ENCODE assay signal across 8 mouse cellular contexts in genomic region chr11:71004316-71004773, GRCm38 (mm10). TPM values are rescaled to one million over a fixed set of nuclear protein-coding genes. Genes with fewer than 3 reads are reported as not detected.
DNase-seq lines count a peak whose midpoint lies in the region; ATAC-seq and TF ChIP-seq lines count a peak whose summit lies in the region.

Gene Dhx33 (minus strand): TSS chr11:71004437.

- DNase-seq in CD4-positive helper T cell, adult 2 months (ENCODE audit: low read depth, low spot score), result peak; percentile 97
- peak; percentile 97 for DNase-seq in brain, embryonic 18.5 days (ENCODE audit: low read depth, low spot score)
- peak; percentile 99 for DNase-seq in kidney, postnatal 0 days (ENCODE audit: low spot score)
- DNase-seq in liver, embryonic 11.5 days (ENCODE audit: low spot score), result peak; percentile 97
- peak; percentile 99 for DNase-seq in naive thymus-derived CD4-positive, alpha-beta T cell, adult 2 months (ENCODE audit: low read depth)

- H3K4me2 ChIP-seq in heart, embryonic 12.5 days, result peak within 1 kb of the TSS; percentile 94
- H3K4me2 ChIP-seq in kidney, postnatal 0 days (ENCODE audit: low read length), result peak within 1 kb of the TSS; percentile 75
- peak within 1 kb of the TSS; percentile 94 for H3K4me2 ChIP-seq in liver, embryonic 11.5 days
- peak within 1 kb of the TSS; percentile 72 for H3K4me2 ChIP-seq in stomach, embryonic 14.5 days (replicated peaks; ENCODE audit: low read depth, low read length)

- H3K4me3 ChIP-seq in heart, embryonic 12.5 days, result peak within 1 kb of the TSS; percentile 94
- peak within 1 kb of the TSS; percentile 93 for H3K4me3 ChIP-seq in kidney, postnatal 0 days (replicated peaks; ENCODE audit: low read depth, low read length)
- H3K4me3 ChIP-seq in liver, embryonic 11.5 days (ENCODE audit: low read depth, low read length), result peak within 1 kb of the TSS; percentile 91
- H3K4me3 ChIP-seq in stomach, embryonic 14.5 days (ENCODE audit: low read depth, low read length), result peak within 1 kb of the TSS; percentile 84

- H3K9ac ChIP-seq in heart, embryonic 12.5 days, result peak within 1 kb of the TSS; percentile 83
- H3K9ac ChIP-seq in kidney, postnatal 0 days (ENCODE audit: low read depth, low read length), result peak within 1 kb of the TSS; percentile 71
- peak within 1 kb of the TSS; percentile 78 for H3K9ac ChIP-seq in liver, embryonic 11.5 days (ENCODE audit: low read depth, low read length)
- peak within 1 kb of the TSS; percentile 52 for H3K9ac ChIP-seq in stomach, embryonic 14.5 days (replicated peaks; ENCODE audit: low read depth, low read length)

- WGBS in heart, embryonic 12.5 days, result under 1% methylated on average over 34 of the region's 35 CpGs
- 0% methylated on average over 34 of the region's 35 CpGs for WGBS in kidney, postnatal 0 days
- under 1% methylated on average over 35 of the region's 35 CpGs for WGBS in liver, embryonic 11.5 days
- under 1% methylated on average over 35 of the region's 35 CpGs for WGBS in stomach, embryonic 14.5 days

- peaks cover 22% of the 10 kb centered on the region for H3K36me3 ChIP-seq in heart, embryonic 12.5 days
- H3K36me3 ChIP-seq in kidney, postnatal 0 days (ENCODE audit: insufficient read depth, low read length), result peaks cover 20% of the 10 kb centered on the region
- H3K36me3 ChIP-seq in liver, embryonic 11.5 days (ENCODE audit: control insufficient read depth, insufficient read depth, low read length), result peaks cover 7% of the 10 kb centered on the region
- peaks cover 6% of the 10 kb centered on the region; the same call in 1 of the 2 replicates for H3K36me3 ChIP-seq in stomach, embryonic 14.5 days (ENCODE audit: control insufficient read depth, insufficient read depth, low read length)

- TF ChIP-seq CTCF in kidney, postnatal 0 days (IDR thresholded peaks at IDR 0.05; ENCODE audit: low read depth), result peak; percentile 37; the same call in 1 of the 2 replicates

- no peaks in the 10 kb centered on the region for H3K27me3 ChIP-seq in heart, embryonic 12.5 days (replicated peaks)
- no peaks in the 10 kb centered on the region for H3K27me3 ChIP-seq in kidney, postnatal 0 days (ENCODE audit: insufficient read depth, low read length)
- no peaks in the 10 kb centered on the region for H3K27me3 ChIP-seq in liver, embryonic 11.5 days (replicated peaks; ENCODE audit: control insufficient read depth, insufficient read depth, low read length)
- no peaks in the 10 kb centered on the region for H3K27me3 ChIP-seq in stomach, embryonic 14.5 days (ENCODE audit: control insufficient read depth, insufficient read depth, low read length)

- ATAC-seq in erythroid progenitor cell, adult 5-6 weeks (replicated peaks; ENCODE audit: low FRiP score, poor library complexity, severe bottlenecking), result peak; percentile 96
- ATAC-seq in heart, embryonic 12.5 days (ENCODE audit: insufficient number of reproducible peaks, low FRiP score), result peak; percentile 97
- ATAC-seq in kidney, postnatal 0 days (replicated peaks; ENCODE audit: low FRiP score, low read depth), result peak; percentile 97
- ATAC-seq in liver, embryonic 11.5 days (replicated peaks; ENCODE audit: low FRiP score), result peak; percentile 96
- peak; percentile 96 for ATAC-seq in stomach, embryonic 14.5 days (ENCODE audit: insufficient number of reproducible peaks, insufficient read depth, low FRiP score, low read depth)

- H3K9me3 ChIP-seq in heart, embryonic 12.5 days (replicated peaks), result no peaks in the 10 kb centered on the region
- H3K9me3 ChIP-seq in kidney, postnatal 0 days (replicated peaks; ENCODE audit: low read length), result no peaks in the 10 kb centered on the region
- H3K9me3 ChIP-seq in liver, embryonic 11.5 days (ENCODE audit: control insufficient read depth, low read length), result no peaks in the 10 kb centered on the region
- no peaks in the 10 kb centered on the region for H3K9me3 ChIP-seq in stomach, embryonic 14.5 days (ENCODE audit: control insufficient read depth, low read depth, low read length)

- peaks cover 17% of the 10 kb centered on the region for H3K4me1 ChIP-seq in heart, embryonic 12.5 days (replicated peaks)
- 0 out of 2 replicates have a peak, but pooled peaks cover 5% of the 10 kb centered on the region for H3K4me1 ChIP-seq in kidney, postnatal 0 days (replicated peaks; ENCODE audit: insufficient read depth, low read length)
- peaks cover 11% of the 10 kb centered on the region for H3K4me1 ChIP-seq in liver, embryonic 11.5 days (replicated peaks; ENCODE audit: control insufficient read depth, insufficient read depth, low read length)
- peaks cover 14% of the 10 kb centered on the region for H3K4me1 ChIP-seq in stomach, embryonic 14.5 days (ENCODE audit: control insufficient read depth, insufficient read depth, low read length)

- peak within 1 kb of the TSS; percentile 84 for H3K27ac ChIP-seq in heart, embryonic 12.5 days (ENCODE audit: poor library complexity, severe bottlenecking)
- peak within 1 kb of the TSS; percentile 76 for H3K27ac ChIP-seq in kidney, postnatal 0 days
- peak within 1 kb of the TSS; percentile 74 for H3K27ac ChIP-seq in liver, embryonic 11.5 days (ENCODE audit: low read depth, low read length)
- H3K27ac ChIP-seq in stomach, embryonic 14.5 days (ENCODE audit: low read length), result peak within 1 kb of the TSS; percentile 48; the same call in 1 of the 2 replicates

RNA-seq across cellular contexts. Expression of gene Dhx33, which starts in this region (rescaled TPM):
- total RNA-seq in erythroid progenitor cell, adult 5-6 weeks (2015; ENCODE audit: low replicate concordance), result 1.1 and 3.8 TPM in 2 replicates
- total RNA-seq in erythroid progenitor cell, adult 5-6 weeks (2017; ENCODE audit: low replicate concordance), result 7.4 and 7.8 TPM in 2 replicates
- polyA plus RNA-seq in heart, embryonic 12.5 days (2016; fragmentation: Nextera tagmentation; extraction: Ambion mirVana), result 18.8 and 20.1 TPM in 2 replicates
- polyA plus RNA-seq in kidney, postnatal 0 days (2015; fragmentation: Nextera tagmentation; extraction: Ambion mirVana), result 12.1 and 12.4 TPM in 2 replicates
- 24.2 and 26.6 TPM in 2 replicates for polyA plus RNA-seq in liver, embryonic 11.5 days (2014; fragmentation: Nextera tagmentation; extraction: Ambion mirVana)
- 20.8 and 22.7 TPM in 2 replicates for polyA plus RNA-seq in stomach, embryonic 14.5 days (2014; fragmentation: Nextera tagmentation; extraction: Ambion mirVana)

Comparison
In these comparisons a context has a peak if more than half of its experiments do, and no peak if none do; other contexts are left out.
1. Peak in every context shown above with its lines: DNase-seq, ATAC-seq, H3K4me3 ChIP-seq and H3K27ac ChIP-seq.